Mouse (Mus musculus) hindbrain, embryonic 13.5 days (tissue): Measurements from ENCODE around the gene Nbeal1. TPM values are rescaled to one million over a fixed set of nuclear protein-coding genes. Genes with fewer than 3 reads are reported as not detected.

Experiments
- ATAC-seq: fragments of 200-750 bp; cut with Nextera tagmentation; 2 replicates; pipeline ENCODE4 v1.8.0; 2017; ENCODE audit warnings: moderate TSS enrichment; ENCODE audit not compliant: low FRiP score
- H3K27ac ChIP-seq: fragments of 300-500 bp; sonication (generic); 2 replicates; pipeline ENCODE4 v1.5.1; 2015; ENCODE audit warnings: inconsistent platforms, mild to moderate bottlenecking, moderate library complexity
- H3K27me3 ChIP-seq: fragments of 300-500 bp; sonication (generic); 2 replicates; pipeline ENCODE4 v1.6.1; 2015; ENCODE audit warnings: mild to moderate bottlenecking, inconsistent platforms
- H3K36me3 ChIP-seq: fragments of 300-500 bp; sonication (generic); 2 replicates; pipeline ENCODE4 v1.6.1; 2015; ENCODE audit warnings: mild to moderate bottlenecking, inconsistent platforms
- H3K4me1 ChIP-seq: fragments of 300-500 bp; sonication (generic); replicated peaks from 2 replicates; pipeline ENCODE4 v1.6.1; 2015; ENCODE audit warnings: inconsistent platforms
- H3K4me2 ChIP-seq: fragments of 300-500 bp; sonication (generic); 2 replicates; pipeline ENCODE4 v1.6.1; 2015; ENCODE audit warnings: inconsistent platforms, mild to moderate bottlenecking, moderate library complexity
- H3K4me3 ChIP-seq: fragments of 300-500 bp; sonication (generic); 2 replicates; pipeline ENCODE4 v1.5.1; 2015; ENCODE audit warnings: mild to moderate bottlenecking, inconsistent platforms
- H3K9ac ChIP-seq: fragments of 300-500 bp; sonication (generic); 2 replicates; pipeline ENCODE4 v1.6.1; 2015; ENCODE audit warnings: mild to moderate bottlenecking, inconsistent platforms
- H3K9me3 ChIP-seq: fragments of 300-500 bp; sonication (generic); 2 replicates; pipeline ENCODE4 v1.6.1; 2016; ENCODE audit warnings: inconsistent platforms
- WGBS: fragments of 180-500 bp; shearing (Covaris S2); methylation state at CpG from one replicate; pipeline ENCODE4 v1.1.7; 2015; 5-methylcytosine and 5-hydroxymethylcytosine counted together
- polyA plus RNA-seq: library from polyadenylated mRNA; unstranded; fragments of >200 nt; fragmentation: Nextera tagmentation; extraction: Ambion mirVana; gene quantifications from 2 replicates; pipeline ENCODE4 v1.2.1, GENCODE M21; 2015

Gene Nbeal1
- polyA plus RNA-seq, 1 experiment from 2014 or later = 9.1 TPM

GRCm38 (mm10) chr1:60196813-60197212, 16.4 kb downstream of the Nbeal1 start:
- Histone ChIP-seq H3K4me3 (no peak overlapping the region), H3K36me3 (peaks cover 22% of the 10 kb centered on the region), H3K4me2 (no peak overlapping the region), H3K4me1 (peaks cover 4% of the 10 kb centered on the region; the same call in 1 of the 2 replicates), H3K27me3 (no peaks in the 10 kb centered on the region), H3K9ac (no peak overlapping the region), H3K27ac (no peak overlapping the region), H3K9me3 (no peaks in the 10 kb centered on the region)
- ATAC-seq = no peak
- WGBS = 69% methylated on average over 3 of the region's 3 CpGs

GRCm38 (mm10) chr1:60199006-60199405, 18.6 kb downstream of the Nbeal1 start:
- no peaks in the 10 kb centered on the region for H3K9me3 ChIP-seq

DNA sequence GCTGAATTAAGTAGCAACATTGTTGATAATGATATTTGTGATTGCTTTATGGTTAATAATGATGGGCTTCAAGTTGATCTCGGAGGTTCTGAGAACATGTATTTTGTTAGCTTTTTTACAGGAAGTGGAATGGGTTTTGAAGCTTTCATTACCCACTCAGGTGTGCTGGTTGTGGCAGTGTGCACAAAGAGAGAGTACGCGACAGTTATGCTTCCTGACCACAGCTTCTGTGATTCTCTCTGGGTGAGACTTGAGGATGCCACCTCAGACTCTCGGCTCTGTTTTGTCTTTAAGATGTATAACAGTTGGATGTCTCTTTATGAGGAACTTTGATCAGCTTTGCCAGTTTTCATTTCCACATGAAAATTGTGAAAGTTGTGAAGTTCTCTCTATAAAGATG, 55.9 kb downstream of the Nbeal1 start:
- Histone ChIP-seq H3K4me1 (no peaks in the 10 kb centered on the region), H3K36me3 (peaks cover 37% of the 10 kb centered on the region), H3K27ac (no peak overlapping the region), H3K9me3 (no peaks in the 10 kb centered on the region), H3K4me2 (no peak overlapping the region), H3K4me3 (no peak overlapping the region), H3K9ac (no peak overlapping the region), H3K27me3 (no peaks in the 10 kb centered on the region)
- 96% methylated on average over 4 of the region's 4 CpGs for WGBS
- no peak for ATAC-seq

More at GRCm38 (mm10) chr1:60199006-60199405, 18.6 kb downstream of the Nbeal1 start:
- 70% methylated on average over 4 of the region's 4 CpGs for WGBS
- Histone ChIP-seq H3K4me1 (peaks cover 4% of the 10 kb centered on the region; the same call in 1 of the 2 replicates), H3K27me3 (no peaks in the 10 kb centered on the region), H3K27ac (no peak overlapping the region), H3K9ac (no peak overlapping the region), H3K4me3 (no peak overlapping the region), H3K4me2 (no peak overlapping the region), H3K36me3 (peaks cover 42% of the 10 kb centered on the region)
- ATAC-seq = no peak

DNA sequence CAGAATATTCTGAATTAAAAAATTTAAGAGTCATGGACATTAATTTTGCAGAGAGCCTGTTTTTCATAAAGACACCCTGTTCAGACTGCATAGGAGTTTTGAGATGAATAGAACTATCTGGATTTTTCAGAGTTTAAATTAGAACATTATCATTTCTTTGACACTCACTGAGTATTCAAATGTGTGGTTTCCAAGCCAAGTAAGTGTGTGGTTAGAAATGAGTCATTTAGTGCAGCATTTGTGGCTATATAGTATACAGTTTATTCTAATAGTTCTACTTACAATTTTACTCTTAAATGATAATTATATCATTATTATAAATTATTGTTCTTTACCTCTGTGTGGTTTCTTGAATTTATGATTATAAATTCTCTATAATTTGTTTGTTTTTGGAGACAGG, 60.0 kb downstream of the Nbeal1 start:
- H3K4me2 ChIP-seq = no peak overlapping the region
- no peaks in the 10 kb centered on the region for H3K9me3 ChIP-seq
- no peak overlapping the region for H3K27ac ChIP-seq
- H3K4me1 ChIP-seq = no peaks in the 10 kb centered on the region
- H3K27me3 ChIP-seq = no peaks in the 10 kb centered on the region
- no peak for ATAC-seq
- H3K36me3 ChIP-seq = peaks cover 26% of the 10 kb centered on the region
- H3K9ac ChIP-seq = no peak overlapping the region
- no peak overlapping the region for H3K4me3 ChIP-seq

DNA sequence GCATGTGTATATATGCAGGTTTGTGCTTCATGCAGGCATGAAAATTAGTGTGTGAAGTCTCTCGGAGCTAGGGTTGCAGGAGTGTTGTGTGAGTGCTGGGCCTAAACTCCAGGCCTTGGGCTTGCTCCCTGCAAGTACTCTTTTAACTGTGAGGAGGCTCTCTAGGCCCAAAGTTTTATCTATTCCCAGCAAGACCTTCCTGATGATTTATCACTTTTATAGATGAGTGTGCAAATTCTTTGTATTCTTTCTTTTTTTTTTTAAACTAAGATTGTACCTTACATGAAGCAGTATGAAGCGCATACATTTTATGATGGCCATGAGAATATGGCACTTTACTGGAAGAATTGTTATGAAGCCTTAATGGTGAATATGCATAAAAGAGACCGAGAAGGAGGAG, 87.7 kb downstream of the Nbeal1 start:
- Histone ChIP-seq H3K27me3 (no peaks in the 10 kb centered on the region), H3K4me2 (no peak overlapping the region), H3K27ac (no peak overlapping the region), H3K9me3 (no peaks in the 10 kb centered on the region), H3K4me1 (no peaks in the 10 kb centered on the region), H3K4me3 (no peak overlapping the region), H3K36me3 (peaks cover 44% of the 10 kb centered on the region), H3K9ac (no peak overlapping the region)
- ATAC-seq = no peak
- WGBS = 92% methylated on average over 3 of the region's 3 CpGs

- peaks cover 34% of the 10 kb centered on the region for H3K36me3 ChIP-seq
- no peaks in the 10 kb centered on the region for H3K4me1 ChIP-seq
- H3K27me3 ChIP-seq = no peaks in the 10 kb centered on the region
- H3K9me3 ChIP-seq = no peaks in the 10 kb centered on the region
- H3K4me2 ChIP-seq = no peak overlapping the region
- no peak for ATAC-seq
- no peak overlapping the region for H3K9ac ChIP-seq
- H3K27ac ChIP-seq = no peak overlapping the region
- H3K4me3 ChIP-seq = no peak overlapping the region
These were observed 88.9 kb downstream of the Nbeal1 start for GRCm38 (mm10) chr1:60269314-60269713.

GRCm38 (mm10) chr1:60272471-60272870, 92.1 kb downstream of the Nbeal1 start:
- H3K27ac ChIP-seq = no peak overlapping the region
- no peak for ATAC-seq
- peaks cover 30% of the 10 kb centered on the region for H3K36me3 ChIP-seq
- no peak overlapping the region for H3K9ac ChIP-seq
- no peak overlapping the region for H3K4me3 ChIP-seq
- no peaks in the 10 kb centered on the region for H3K9me3 ChIP-seq
- no peak overlapping the region for H3K4me2 ChIP-seq
- no peaks in the 10 kb centered on the region for H3K27me3 ChIP-seq
- WGBS = 80% methylated on average over 2 of the region's 2 CpGs
- no peaks in the 10 kb centered on the region for H3K4me1 ChIP-seq

GRCm38 (mm10) chr1:60293921-60294320, 113.5 kb downstream of the Nbeal1 start:
- H3K4me1 ChIP-seq = no peaks in the 10 kb centered on the region
- WGBS = 72% methylated on average over 1 of the region's 1 CpGs

DNA sequence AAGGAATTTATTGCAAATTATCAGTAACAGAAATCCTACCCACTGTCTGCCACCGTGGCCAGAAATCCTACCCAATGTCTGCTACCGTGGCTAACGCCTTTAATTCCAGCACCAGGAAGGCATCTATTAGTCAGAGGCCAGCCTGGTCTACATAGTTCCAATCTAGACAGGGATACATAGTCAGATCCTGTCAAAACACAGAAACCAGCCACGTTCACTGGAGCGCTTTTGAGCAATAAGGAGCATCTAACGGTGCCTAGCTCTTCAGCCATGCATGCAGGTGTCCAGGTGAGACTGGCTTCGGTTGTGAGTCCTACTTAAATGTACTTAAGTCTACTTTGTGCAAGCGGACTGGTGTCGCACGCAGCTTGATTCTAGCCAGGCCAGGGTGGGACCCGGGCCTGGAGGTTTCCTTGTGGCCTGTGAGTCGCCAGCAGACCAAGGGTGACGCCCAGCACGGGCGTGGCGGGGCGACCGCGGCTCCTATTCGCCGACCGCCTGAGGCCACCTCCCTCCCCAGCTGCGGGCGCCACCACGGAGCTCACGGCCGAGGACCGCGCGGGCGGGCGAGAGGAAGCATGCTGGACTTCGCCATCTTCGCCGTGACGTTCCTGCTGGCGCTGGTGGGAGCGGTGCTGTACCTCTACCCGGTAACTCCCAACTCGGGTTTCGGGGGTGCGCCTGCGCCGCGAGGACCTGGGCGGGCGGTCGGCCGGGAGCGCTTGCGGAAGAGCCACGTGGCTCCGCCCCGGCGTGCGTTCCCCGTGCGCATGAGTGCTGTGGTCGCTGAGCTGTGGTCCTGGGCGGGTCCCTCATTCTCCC, 162.6 kb downstream of the Nbeal1 start, which contains the start of gene Cyp20a1:
TSS of gene Cyp20a1 (plus strand) at position 516 of the 822 bp plus-strand sequence.
- Histone ChIP-seq H3K27ac (peak within 1 kb of the TSS; percentile 93), H3K4me1 (peaks cover 13% of the 10 kb centered on the region), H3K9ac (peak within 1 kb of the TSS; percentile 80), H3K4me2 (peak within 1 kb of the TSS; percentile 82), H3K27me3 (no peaks in the 10 kb centered on the region), H3K36me3 (peaks cover 7% of the 10 kb centered on the region), H3K9me3 (no peaks in the 10 kb centered on the region), H3K4me3 (peak within 1 kb of the TSS; percentile 67)
- WGBS = 2% methylated on average over 60 of the region's 60 CpGs
- ATAC-seq = peak; percentile 99

More at GRCm38 (mm10) chr1:60293921-60294320, 113.5 kb downstream of the Nbeal1 start:
- Histone ChIP-seq H3K9ac (no peak overlapping the region), H3K27me3 (no peaks in the 10 kb centered on the region), H3K27ac (no peak overlapping the region), H3K9me3 (no peaks in the 10 kb centered on the region), H3K4me3 (no peak overlapping the region), H3K36me3 (peaks cover 50% of the 10 kb centered on the region), H3K4me2 (no peak overlapping the region)
- no peak for ATAC-seq

DNA sequence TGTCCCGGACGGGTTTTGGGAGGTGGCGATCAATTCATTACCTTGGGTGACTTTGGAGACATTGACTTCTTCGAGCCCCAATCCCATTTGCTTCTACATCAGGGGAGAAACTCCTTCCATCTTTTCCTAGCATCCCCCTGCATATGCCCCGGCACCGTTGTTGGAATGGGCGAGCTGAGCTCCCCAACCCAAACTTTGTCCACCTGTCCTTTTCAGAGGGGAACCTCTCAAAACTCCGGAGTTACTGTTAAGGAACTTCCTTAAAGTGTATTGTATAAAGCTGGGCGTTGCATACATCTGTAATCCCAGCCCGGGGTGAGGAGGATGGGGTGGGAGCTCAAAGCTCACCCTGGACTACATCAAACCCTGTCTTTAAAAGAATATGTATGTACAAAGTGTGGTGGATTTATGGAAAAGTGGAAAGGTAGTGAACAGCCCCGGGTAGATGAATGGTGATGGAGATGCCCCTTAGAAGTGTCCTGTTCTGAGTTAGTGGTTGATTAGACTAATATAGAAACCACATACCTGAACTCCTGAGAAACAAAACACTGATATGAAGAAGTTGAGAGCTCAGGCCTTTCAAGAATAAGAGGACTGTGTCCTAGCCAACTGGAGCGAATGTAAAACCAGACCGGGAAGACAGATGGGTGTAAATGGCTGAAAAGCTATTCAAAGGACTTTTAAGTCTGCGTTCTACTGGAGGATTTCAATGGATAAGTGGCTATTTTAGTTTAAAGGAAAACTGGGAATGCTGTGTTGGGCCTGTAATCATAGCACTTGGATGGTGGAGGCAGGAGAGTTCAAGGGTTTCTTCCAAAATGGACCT, 163.4 kb downstream of the Nbeal1 start:
- no peaks in the 10 kb centered on the region for H3K9me3 ChIP-seq
- no peaks in the 10 kb centered on the region for H3K27me3 ChIP-seq
- peak overlapping the region; percentile 80 for H3K9ac ChIP-seq
- peaks cover 13% of the 10 kb centered on the region for H3K4me1 ChIP-seq
- peak; percentile 37 for ATAC-seq
- peak overlapping the region; percentile 82 for H3K4me2 ChIP-seq
- 10% methylated on average over 14 of the region's 14 CpGs for WGBS
- peaks cover 4% of the 10 kb centered on the region; the same call in 1 of the 2 replicates for H3K36me3 ChIP-seq
- H3K27ac ChIP-seq = peak overlapping the region; percentile 93
- H3K4me3 ChIP-seq = peak overlapping the region; percentile 67

DNA sequence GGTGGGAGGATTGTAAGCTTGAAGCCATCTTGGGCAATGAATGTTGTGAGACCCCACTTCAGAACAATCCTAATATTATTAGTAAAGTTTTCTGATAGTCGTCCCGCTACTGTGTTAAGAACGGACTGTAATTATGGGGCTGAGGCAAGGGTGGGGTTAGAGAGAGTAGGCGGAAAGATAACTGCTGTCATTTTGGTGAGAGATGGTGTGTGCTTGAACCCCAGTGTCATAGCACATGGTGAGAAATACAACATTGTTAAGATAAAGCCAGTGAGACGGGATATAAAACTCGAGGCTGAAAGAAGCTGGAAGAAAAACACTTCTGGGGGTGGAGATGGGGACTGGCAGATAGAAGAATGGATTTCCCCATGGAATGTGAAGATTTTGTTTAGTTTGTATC, 164.3 kb downstream of the Nbeal1 start:
- 92% methylated on average over 6 of the region's 6 CpGs for WGBS
- no peak for ATAC-seq

DNA sequence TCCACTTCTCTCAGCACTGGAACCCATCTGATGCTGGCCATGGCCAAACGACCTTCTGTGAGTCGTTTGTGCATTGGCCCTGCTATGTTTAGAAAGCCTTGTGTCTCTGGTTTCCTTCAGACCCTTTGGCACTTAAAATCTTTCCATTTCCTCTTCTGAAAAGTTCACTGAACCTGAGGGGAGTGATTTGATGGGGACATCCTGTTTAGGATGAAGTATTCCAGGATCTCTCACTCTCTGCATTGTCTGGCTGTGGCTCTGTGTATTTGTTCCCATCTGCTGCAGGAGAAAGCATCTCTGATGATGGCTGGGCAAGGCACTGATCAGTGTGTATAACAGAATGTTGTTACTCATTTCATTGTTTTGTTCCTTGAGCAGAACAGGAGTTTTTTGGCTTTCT, 165.3 kb downstream of the Nbeal1 start:
- no peak overlapping the region for H3K27ac ChIP-seq
- no peaks in the 10 kb centered on the region for H3K27me3 ChIP-seq
- no peak overlapping the region for H3K4me2 ChIP-seq
- ATAC-seq = no peak
- no peak overlapping the region for H3K9ac ChIP-seq
- H3K4me1 ChIP-seq = peaks cover 13% of the 10 kb centered on the region
- H3K36me3 ChIP-seq = no peaks in the 10 kb centered on the region
- H3K9me3 ChIP-seq = peaks cover 6% of the 10 kb centered on the region; the same call in 1 of the 2 replicates
- WGBS = 96% methylated on average over 2 of the region's 2 CpGs
- H3K4me3 ChIP-seq = no peak overlapping the region

More for the DNA sequence above, 164.3 kb downstream of the Nbeal1 start:
- H3K27ac ChIP-seq = no peak overlapping the region
- H3K4me2 ChIP-seq = no peak overlapping the region
- no peak overlapping the region for H3K9ac ChIP-seq
- H3K4me3 ChIP-seq = no peak overlapping the region
- no peaks in the 10 kb centered on the region for H3K36me3 ChIP-seq
- peaks cover 6% of the 10 kb centered on the region; the same call in 1 of the 2 replicates for H3K9me3 ChIP-seq
- H3K27me3 ChIP-seq = no peaks in the 10 kb centered on the region
- H3K4me1 ChIP-seq = peaks cover 13% of the 10 kb centered on the region
